Mouse (Mus musculus): ENCODE results near the gene 3110009E18Rik. TPM values are rescaled to one million over a fixed set of nuclear protein-coding genes. Genes with fewer than 3 reads are reported as not detected.
A peak's percentile ranks its signal among the peaks of the same experiment; 100 is the strongest.

The 3110009E18Rik gene
- polyA plus RNA-seq, 1 experiment from 2014 or later, result 21.6 TPM

DNA sequence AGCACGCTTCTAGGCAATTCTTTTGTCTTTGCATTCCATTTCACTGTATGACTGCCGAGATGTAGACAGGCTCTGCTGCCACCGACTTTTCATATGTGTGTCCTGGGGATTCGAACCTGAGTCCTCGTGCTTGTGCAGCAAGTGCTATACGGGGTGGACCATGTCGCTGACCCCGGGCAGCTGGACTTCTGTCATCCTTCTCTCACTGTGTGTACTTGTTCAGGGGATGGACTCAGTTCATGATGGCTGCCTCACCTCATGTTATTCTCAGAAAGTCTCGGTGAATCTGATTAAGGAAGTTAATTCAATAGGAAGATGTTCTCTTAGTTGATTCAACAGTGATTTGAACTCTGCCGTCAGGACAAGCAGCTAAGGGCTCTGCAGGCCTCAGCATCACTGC lies 72.6 kb downstream of the 3110009E18Rik start:
- Histone ChIP-seq H3K4me1 (0 out of 2 replicates have a peak, but pooled peaks cover 6% of the 10 kb centered on the region), H3K36me3 (replicated peaks) (no peaks in the 10 kb centered on the region), H3K9me3 (no peaks in the 10 kb centered on the region), H3K27ac (no peak overlapping the region), H3K27me3 (ENCODE audit: poor library complexity, severe bottlenecking) (no peaks in the 10 kb centered on the region), H3K4me3 (no peak overlapping the region)
- 94% methylated on average over 10 of the region's 10 CpGs for WGBS
- no peak for DNase-seq (ENCODE audit: extremely low spot score, low spot score)

- H3K27me3 ChIP-seq (ENCODE audit: poor library complexity, severe bottlenecking), result no peaks in the 10 kb centered on the region
- WGBS, result 71% methylated on average over 5 of the region's 5 CpGs
- H3K27ac ChIP-seq, result no peak overlapping the region
- no peaks in the 10 kb centered on the region for H3K36me3 ChIP-seq (replicated peaks)
- H3K9me3 ChIP-seq, result no peaks in the 10 kb centered on the region
- DNase-seq (ENCODE audit: extremely low spot score, low spot score), result no peak
- H3K4me1 ChIP-seq, result 0 out of 2 replicates have a peak, but pooled peaks cover 6% of the 10 kb centered on the region
- no peak overlapping the region for H3K4me3 ChIP-seq
Observed at GRCm38 (mm10) chr1:120195947-120196346, 75.0 kb downstream of the 3110009E18Rik start.

- WGBS, result 90% methylated on average over 2 of the region's 2 CpGs
Observed at GRCm38 (mm10) chr1:120196724-120197123, 75.7 kb downstream of the 3110009E18Rik start.

GRCm38 (mm10) chr1:120197189-120197588 lies 76.2 kb downstream of the 3110009E18Rik start:
- no peaks in the 10 kb centered on the region for H3K27me3 ChIP-seq (ENCODE audit: poor library complexity, severe bottlenecking)
- no peak overlapping the region for H3K27ac ChIP-seq
- H3K36me3 ChIP-seq (replicated peaks), result no peaks in the 10 kb centered on the region
- no peaks in the 10 kb centered on the region for H3K9me3 ChIP-seq
- peak; percentile 73 for DNase-seq (ENCODE audit: extremely low spot score, low spot score)
- WGBS, result 16% methylated on average over 5 of the region's 5 CpGs
- 0 out of 2 replicates have a peak, but pooled peaks cover 6% of the 10 kb centered on the region for H3K4me1 ChIP-seq
- no peak overlapping the region for H3K4me3 ChIP-seq

More at GRCm38 (mm10) chr1:120196724-120197123, 75.7 kb downstream of the 3110009E18Rik start:
- Histone ChIP-seq H3K4me1 (0 out of 2 replicates have a peak, but pooled peaks cover 6% of the 10 kb centered on the region), H3K27ac (no peak overlapping the region), H3K27me3 (ENCODE audit: poor library complexity, severe bottlenecking) (no peaks in the 10 kb centered on the region), H3K4me3 (no peak overlapping the region), H3K9me3 (no peaks in the 10 kb centered on the region), H3K36me3 (replicated peaks) (no peaks in the 10 kb centered on the region)
- no peak for DNase-seq (ENCODE audit: extremely low spot score, low spot score)

GRCm38 (mm10) chr1:120198151-120198550 lies 77.2 kb downstream of the 3110009E18Rik start:
- Histone ChIP-seq H3K27ac (no peak overlapping the region), H3K27me3 (ENCODE audit: poor library complexity, severe bottlenecking) (no peaks in the 10 kb centered on the region), H3K9me3 (no peaks in the 10 kb centered on the region), H3K36me3 (replicated peaks) (no peaks in the 10 kb centered on the region), H3K4me1 (0 out of 2 replicates have a peak, but pooled peaks cover 6% of the 10 kb centered on the region), H3K4me3 (no peak overlapping the region)
- DNase-seq (ENCODE audit: extremely low spot score, low spot score), result no peak
- WGBS, result 61% methylated on average over 3 of the region's 3 CpGs

DNA sequence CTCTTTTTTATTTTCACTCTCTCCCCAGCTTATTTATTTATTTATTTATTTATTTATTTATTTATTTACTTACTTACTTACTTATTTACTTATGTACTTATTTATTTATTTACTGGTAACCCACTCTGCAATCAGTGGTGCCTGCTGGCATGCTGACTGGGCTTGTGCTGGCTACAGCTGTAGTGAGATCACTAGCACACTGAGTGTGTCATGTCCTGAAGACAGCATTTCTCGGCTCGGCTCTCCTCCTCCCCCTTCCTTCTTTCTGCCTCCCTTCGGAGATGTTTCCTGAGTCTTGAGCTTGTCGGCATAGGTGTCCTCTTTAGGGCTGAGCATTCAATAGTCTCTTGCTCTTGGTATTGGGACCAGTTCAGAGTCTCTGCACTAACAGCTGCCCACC lies 78.0 kb downstream of the 3110009E18Rik start:
- no peaks in the 10 kb centered on the region for H3K36me3 ChIP-seq (replicated peaks)
- no peaks in the 10 kb centered on the region for H3K9me3 ChIP-seq
- no peak for DNase-seq (ENCODE audit: extremely low spot score, low spot score)
- H3K4me1 ChIP-seq, result 0 out of 2 replicates have a peak, but pooled peaks cover 6% of the 10 kb centered on the region
- no peaks in the 10 kb centered on the region for H3K27me3 ChIP-seq (ENCODE audit: poor library complexity, severe bottlenecking)
- no peak overlapping the region for H3K4me3 ChIP-seq
- H3K27ac ChIP-seq, result no peak overlapping the region
- 83% methylated on average over 4 of the region's 4 CpGs for WGBS

DNA sequence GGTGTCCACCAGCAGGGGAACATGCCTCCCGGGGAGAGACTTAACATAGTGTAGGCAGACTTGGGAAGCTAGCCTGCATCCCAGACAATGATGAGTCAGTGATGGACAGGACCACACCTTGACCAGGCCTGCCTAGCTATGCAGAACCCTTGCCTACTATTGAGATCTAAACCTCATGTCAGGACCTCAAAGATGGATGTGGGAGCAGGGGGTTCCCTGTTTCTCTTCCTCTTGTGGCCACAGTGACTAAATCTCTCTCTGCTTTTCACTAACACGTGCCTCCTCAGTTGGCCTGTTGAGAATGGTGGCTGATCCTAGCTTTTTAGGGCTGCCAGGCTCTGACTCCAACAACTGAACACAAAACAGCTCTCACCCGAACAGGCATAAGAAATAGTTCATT lies 81.6 kb downstream of the 3110009E18Rik start:
- no peak for DNase-seq (ENCODE audit: extremely low spot score, low spot score)
- H3K9me3 ChIP-seq, result no peaks in the 10 kb centered on the region
- H3K27ac ChIP-seq, result no peak overlapping the region
- WGBS, result 78% methylated on average over 3 of the region's 3 CpGs
- no peak overlapping the region for H3K4me3 ChIP-seq
- no peaks in the 10 kb centered on the region for H3K36me3 ChIP-seq (replicated peaks)
- no peaks in the 10 kb centered on the region for H3K27me3 ChIP-seq (ENCODE audit: poor library complexity, severe bottlenecking)
- no peaks in the 10 kb centered on the region for H3K4me1 ChIP-seq

DNA sequence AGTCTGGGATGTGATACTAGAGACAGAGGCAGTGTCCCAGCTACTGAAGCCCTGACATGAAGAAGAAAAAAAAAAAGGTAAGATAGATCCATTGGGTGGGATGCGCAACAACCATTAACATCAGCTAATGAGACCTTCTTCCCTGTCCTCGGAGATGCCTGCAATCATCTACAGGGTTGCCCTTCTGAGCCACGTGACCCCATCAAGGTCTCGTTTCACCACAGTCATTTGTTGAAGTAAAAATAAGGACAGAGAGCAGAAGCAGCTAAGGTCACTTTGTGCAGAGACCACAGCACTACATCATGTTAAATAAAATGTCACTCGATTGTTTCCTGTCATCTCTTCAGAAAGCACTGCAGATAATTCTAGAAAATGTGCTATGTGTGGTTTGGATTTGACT lies 82.8 kb downstream of the 3110009E18Rik start:
- no peak for DNase-seq (ENCODE audit: extremely low spot score, low spot score)
- Histone ChIP-seq H3K9me3 (no peaks in the 10 kb centered on the region), H3K4me3 (no peak overlapping the region), H3K27ac (no peak overlapping the region), H3K4me1 (no peaks in the 10 kb centered on the region), H3K36me3 (replicated peaks) (no peaks in the 10 kb centered on the region), H3K27me3 (ENCODE audit: poor library complexity, severe bottlenecking) (no peaks in the 10 kb centered on the region)
- 84% methylated on average over 5 of the region's 5 CpGs for WGBS

DNA sequence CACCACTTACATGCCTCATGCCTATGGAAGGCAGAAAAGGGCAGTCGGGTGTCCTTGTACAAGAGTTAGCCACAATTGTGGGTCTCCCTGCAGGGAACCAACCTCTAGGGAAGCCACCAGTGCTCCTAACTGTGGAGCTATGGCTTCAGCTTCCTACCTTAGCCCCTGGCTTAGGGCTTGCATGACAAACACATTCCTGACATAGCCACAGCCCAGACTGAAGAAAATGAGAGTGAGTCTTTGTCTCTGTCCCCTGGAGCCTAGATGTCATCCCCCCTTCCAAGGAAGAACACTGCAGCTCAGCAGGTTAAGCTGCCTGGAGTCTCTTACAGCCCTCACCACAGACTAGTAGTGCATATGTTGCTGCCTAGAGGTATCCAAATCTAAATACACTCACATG lies 83.8 kb downstream of the 3110009E18Rik start:
- DNase-seq (ENCODE audit: extremely low spot score, low spot score), result no peak
- H3K27ac ChIP-seq, result no peak overlapping the region
- no peaks in the 10 kb centered on the region for H3K27me3 ChIP-seq (ENCODE audit: poor library complexity, severe bottlenecking)
- no peaks in the 10 kb centered on the region for H3K9me3 ChIP-seq
- 17% methylated on average over 1 of the region's 1 CpGs for WGBS
- H3K36me3 ChIP-seq (replicated peaks), result no peaks in the 10 kb centered on the region
- H3K4me3 ChIP-seq, result no peak overlapping the region
- H3K4me1 ChIP-seq, result no peaks in the 10 kb centered on the region

GRCm38 (mm10) chr1:120207568-120207967 lies 86.6 kb downstream of the 3110009E18Rik start:
- Histone ChIP-seq H3K27ac (no peak overlapping the region), H3K36me3 (replicated peaks) (no peaks in the 10 kb centered on the region), H3K4me3 (no peak overlapping the region), H3K27me3 (ENCODE audit: poor library complexity, severe bottlenecking) (no peaks in the 10 kb centered on the region), H3K4me1 (no peaks in the 10 kb centered on the region), H3K9me3 (no peaks in the 10 kb centered on the region)
- WGBS, result 78% methylated on average over 6 of the region's 6 CpGs
- no peak for DNase-seq (ENCODE audit: extremely low spot score, low spot score)

GRCm38 (mm10) chr1:120208502-120209230 lies 87.7 kb downstream of the 3110009E18Rik start:
- no peaks in the 10 kb centered on the region for H3K27me3 ChIP-seq (ENCODE audit: poor library complexity, severe bottlenecking)
- no peaks in the 10 kb centered on the region for H3K9me3 ChIP-seq
- no peaks in the 10 kb centered on the region for H3K36me3 ChIP-seq (replicated peaks)
- no peak overlapping the region for H3K27ac ChIP-seq
- 82% methylated on average over 11 of the region's 11 CpGs for WGBS
- H3K4me1 ChIP-seq, result no peaks in the 10 kb centered on the region
- no peak overlapping the region for H3K4me3 ChIP-seq
- DNase-seq (ENCODE audit: extremely low spot score, low spot score), result no peak

DNA sequence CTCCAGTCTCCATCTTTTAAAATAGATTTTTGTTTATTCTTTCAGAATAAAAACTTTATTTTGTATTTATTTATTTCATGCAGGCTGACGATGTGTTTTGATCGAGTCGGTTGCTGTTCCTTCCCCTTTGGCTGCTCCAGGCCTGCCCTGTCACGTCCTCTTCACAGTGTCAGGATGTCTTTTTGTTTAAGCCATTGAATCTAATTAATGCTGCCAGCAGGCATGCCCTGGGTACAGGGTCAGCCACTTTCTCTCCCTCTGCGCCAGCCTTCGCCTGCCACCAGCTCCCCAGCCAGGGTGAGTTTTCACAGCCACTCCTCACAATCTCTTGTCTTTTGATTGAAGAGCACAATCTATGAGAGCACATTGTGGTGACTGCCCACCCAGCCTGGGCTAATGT lies 99.9 kb downstream of the 3110009E18Rik start:
- 68% methylated on average over 6 of the region's 6 CpGs for WGBS
- DNase-seq (ENCODE audit: extremely low spot score, low spot score), result no peak
- H3K4me3 ChIP-seq, result no peak overlapping the region
- H3K27me3 ChIP-seq (ENCODE audit: poor library complexity, severe bottlenecking), result no peaks in the 10 kb centered on the region
- no peak overlapping the region for H3K27ac ChIP-seq
- no peaks in the 10 kb centered on the region for H3K9me3 ChIP-seq
- no peaks in the 10 kb centered on the region for H3K36me3 ChIP-seq (replicated peaks)
- H3K4me1 ChIP-seq, result peaks cover 5% of the 10 kb centered on the region; the same call in 1 of the 2 replicates

- no peak overlapping the region for H3K27ac ChIP-seq
- no peaks in the 10 kb centered on the region for H3K9me3 ChIP-seq
- no peak overlapping the region for H3K4me3 ChIP-seq
- no peak for DNase-seq (ENCODE audit: extremely low spot score, low spot score)
- no peaks in the 10 kb centered on the region for H3K36me3 ChIP-seq (replicated peaks)
- peaks cover 5% of the 10 kb centered on the region for H3K4me1 ChIP-seq
- no peaks in the 10 kb centered on the region for H3K27me3 ChIP-seq (ENCODE audit: poor library complexity, severe bottlenecking)
- 49% methylated on average over 2 of the region's 2 CpGs for WGBS
Observed at GRCm38 (mm10) chr1:120221285-120221684, 100.3 kb downstream of the 3110009E18Rik start.

Measured in forebrain, embryonic 10.5 days (tissue).